Mouse (Mus musculus) testis, adult 2 months (tissue): ENCODE data around the gene Elof1. TPM values are rescaled to one million over a fixed set of nuclear protein-coding genes. Genes with fewer than 3 reads are reported as not detected.
"Not testable (repeated sequence)": the region's sequence is repeated elsewhere in the genome, so short reads cannot be mapped to it uniquely, and the experiment has no call there.

Experiments
- H3K27ac ChIP-seq: fragments of 200-500 bp; 2 replicates; pipeline ENCODE4 v1.5.1; 2012; ENCODE audit warnings: low read depth, low read length; ENCODE audit not compliant: control insufficient read depth, insufficient read depth
- H3K27me3 ChIP-seq: fragments of 200-500 bp; 2 replicates; pipeline ENCODE4 v1.6.1; 2012; ENCODE audit warnings: mild to moderate bottlenecking, low read length, moderate library complexity; ENCODE audit not compliant: control insufficient read depth, insufficient read depth
- H3K36me3 ChIP-seq: fragments of 200-500 bp; 2 replicates; pipeline ENCODE4 v1.6.1; 2012; ENCODE audit warnings: mild to moderate bottlenecking, low read length; ENCODE audit not compliant: control insufficient read depth, insufficient read depth
- H3K4me1 ChIP-seq: fragments of 200-500 bp; 2 replicates; pipeline ENCODE4 v1.6.1; 2012; ENCODE audit warnings: low read length; ENCODE audit not compliant: control insufficient read depth, insufficient read depth
- H3K4me3 ChIP-seq: fragments of 200-500 bp; 2 replicates; pipeline ENCODE4 v1.5.1; 2012; ENCODE audit warnings: low read depth, mild to moderate bottlenecking, low read length, moderate library complexity, mixed read lengths; ENCODE audit not compliant: control insufficient read depth
- CTCF ChIP-seq: fragments of 200-500 bp; IDR thresholded peaks from 2 replicates; pipeline ENCODE4 v1.5.1; 2012; ENCODE audit warnings: low read depth, mild to moderate bottlenecking, inconsistent platforms, low read length, moderate library complexity; ENCODE audit not compliant: control insufficient read depth, insufficient read depth, insufficient replicate concordance
- POLR2A ChIP-seq: fragments of 200-500 bp; IDR thresholded peaks from 2 replicates; pipeline ENCODE4 v1.6.1; 2012; ENCODE audit warnings: low read depth, mild to moderate bottlenecking, inconsistent platforms, low read length, moderate library complexity; ENCODE audit not compliant: control insufficient read depth
- polyA plus RNA-seq: library from polyadenylated mRNA; depleted of rRNA; stranded (reverse); fragments of >200 nt; gene quantifications from 2 replicates; pipeline ENCODE4 v1.2.3, GENCODE M21; 2012

The Elof1 gene
- polyA plus RNA-seq, 1 experiment = 1,299 TPM

DNA sequence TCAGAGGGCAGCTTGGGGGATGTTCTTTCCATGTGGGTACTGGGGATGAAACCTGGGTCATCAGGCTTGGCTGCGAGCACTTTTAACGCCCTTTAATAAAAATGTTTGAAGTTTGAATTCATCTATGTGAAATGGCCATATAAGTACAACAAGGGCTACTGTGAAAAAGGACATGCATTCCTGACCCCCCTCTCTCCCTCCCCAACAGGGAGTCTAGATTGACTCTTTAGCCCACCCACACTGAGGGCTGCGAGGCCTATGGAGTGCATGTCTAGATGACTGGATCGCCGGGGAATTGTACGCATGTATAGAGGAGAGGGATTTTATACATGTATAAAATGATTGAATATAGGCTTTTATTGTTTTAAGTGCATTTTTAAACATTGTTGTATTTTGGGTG, 31.0 kb downstream of the Elof1 start:
- no peaks in the 10 kb centered on the region for H3K27me3 ChIP-seq
- TF ChIP-seq CTCF (no peak), POLR2A (no peak)
- H3K36me3 ChIP-seq = no peaks in the 10 kb centered on the region
- peak overlapping the region; percentile 98 for H3K27ac ChIP-seq
- peaks cover 8% of the 10 kb centered on the region for H3K4me1 ChIP-seq
- H3K4me3 ChIP-seq = peak overlapping the region; percentile 99

DNA sequence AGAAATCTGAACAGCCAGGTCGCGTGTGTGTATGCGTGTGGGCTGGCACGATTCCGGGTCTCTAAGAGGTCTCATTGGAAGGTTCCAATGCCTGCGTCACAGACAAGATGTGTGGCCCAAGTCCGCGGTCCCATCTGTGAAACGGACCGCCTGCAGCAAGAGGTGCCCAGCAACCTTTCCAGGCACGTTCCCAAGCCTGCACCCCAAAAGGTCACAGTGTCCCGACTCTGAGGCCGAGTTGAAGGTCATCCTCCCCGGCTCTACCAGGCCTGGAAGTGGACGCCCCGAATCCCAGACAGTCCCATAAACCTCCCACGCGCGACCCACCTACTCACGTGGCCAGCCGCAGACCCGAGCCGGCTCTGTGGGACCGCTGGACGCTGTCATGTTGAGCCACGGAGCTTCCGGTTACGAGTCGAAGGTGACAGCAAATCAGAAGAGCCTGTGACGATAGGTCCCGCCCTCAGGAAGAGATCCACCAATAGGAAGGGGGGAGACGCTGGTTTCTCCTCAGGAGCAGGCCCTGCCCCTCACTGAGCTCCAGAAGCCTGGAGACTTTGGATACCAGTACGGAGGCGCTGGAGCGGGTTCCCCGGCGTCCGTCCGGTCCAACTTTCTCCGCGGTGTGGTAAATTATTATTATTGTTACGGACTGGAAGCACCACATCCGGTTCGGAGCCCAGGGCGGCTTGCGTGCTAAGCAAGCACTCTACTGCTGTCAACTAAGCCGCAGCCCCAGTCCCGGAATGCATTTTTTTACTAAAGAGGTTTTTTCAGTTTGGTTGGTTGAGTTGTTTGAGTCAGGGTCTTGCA, 31.7 kb downstream of the Elof1 start, which contains the start of gene Ecsit:
TSS of gene Ecsit (minus strand) at position 417 of the 813 bp plus-strand sequence.
- peak; percentile 68 for TF ChIP-seq POLR2A
- TF ChIP-seq CTCF = no peak
- peaks cover 8% of the 10 kb centered on the region for H3K4me1 ChIP-seq
- H3K27me3 ChIP-seq = no peaks in the 10 kb centered on the region
- peak within 1 kb of the TSS; percentile 99 for H3K4me3 ChIP-seq
- H3K27ac ChIP-seq = peak within 1 kb of the TSS; percentile 98
- peaks cover under 1% of the 10 kb centered on the region; the same call in 1 of the 2 replicates for H3K36me3 ChIP-seq

DNA sequence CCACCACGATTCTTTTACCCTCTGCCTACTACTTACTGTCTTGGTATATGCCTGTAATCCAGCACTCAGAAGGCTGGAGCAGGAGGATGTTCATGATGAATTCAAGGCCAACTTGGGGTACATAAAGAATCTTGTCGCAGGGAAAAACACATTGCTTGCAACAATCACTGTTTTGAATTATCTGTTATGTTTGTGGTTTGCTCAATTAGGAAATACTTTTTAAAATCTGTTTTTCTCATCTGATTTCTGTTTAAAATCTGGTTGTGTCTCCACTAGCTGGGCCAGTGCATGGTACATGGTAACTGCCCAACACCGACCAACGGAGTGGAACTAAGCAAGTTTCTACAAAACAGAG, 32.3 kb downstream of the Elof1 start:
- Histone ChIP-seq H3K36me3 (peaks cover 1% of the 10 kb centered on the region; the same call in 1 of the 2 replicates), H3K27me3 (no peaks in the 10 kb centered on the region), H3K4me1 (peaks cover 8% of the 10 kb centered on the region), H3K4me3 (peak overlapping the region; percentile 99), H3K27ac (peak overlapping the region; percentile 98)
- no peak for TF ChIP-seq POLR2A
- TF ChIP-seq CTCF = no peak

DNA sequence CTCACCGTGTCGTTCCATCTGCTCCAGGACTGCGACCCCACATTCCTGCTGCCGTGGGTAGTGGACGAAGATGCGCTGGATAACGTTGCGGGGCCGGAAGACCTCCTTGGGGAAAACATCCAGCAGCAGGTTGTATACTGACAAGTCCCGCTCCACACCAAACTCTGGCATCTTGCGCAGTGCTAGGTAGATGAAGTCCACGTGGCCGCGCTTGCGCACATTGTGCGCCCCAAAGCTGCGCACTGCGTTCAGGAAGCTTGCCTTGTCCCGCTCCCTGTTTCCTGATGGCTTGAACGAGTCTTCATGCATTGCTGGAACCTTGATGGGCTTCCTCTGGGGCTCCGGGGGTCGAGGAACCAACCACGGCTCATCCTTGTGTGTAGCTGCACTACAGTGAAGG, 40.7 kb downstream of the Elof1 start:
- Histone ChIP-seq H3K27ac (no peak overlapping the region), H3K36me3 (peaks cover 1% of the 10 kb centered on the region; the same call in 1 of the 2 replicates), H3K4me1 (no peaks in the 10 kb centered on the region; the same call in 1 of the 2 replicates), H3K27me3 (no peaks in the 10 kb centered on the region), H3K4me3 (no peak overlapping the region)
- TF ChIP-seq POLR2A (no peak), CTCF (no peak)

DNA sequence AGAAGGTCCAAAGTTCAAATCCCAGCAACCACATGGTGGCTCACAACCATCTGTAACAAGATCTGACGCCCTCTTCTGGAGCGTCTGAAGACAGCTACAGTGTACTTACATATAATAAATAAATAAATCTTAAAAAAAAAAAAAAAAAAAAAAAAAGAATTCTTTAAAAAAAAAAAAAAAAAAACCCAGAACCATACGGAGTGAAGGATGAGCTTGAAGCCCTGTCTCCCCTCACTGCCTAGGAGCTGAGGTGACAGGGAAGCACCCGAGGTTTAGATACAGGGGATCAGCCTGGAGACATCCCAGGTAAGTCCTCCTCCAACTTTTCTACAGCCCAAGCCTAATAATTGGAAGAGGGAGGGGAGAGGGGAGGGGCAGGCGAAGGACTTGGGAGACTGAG, 41.2 kb downstream of the Elof1 start:
- H3K27me3 ChIP-seq, H3K4me3 ChIP-seq, H3K27ac ChIP-seq, H3K4me1 ChIP-seq, H3K36me3 ChIP-seq: not testable (repeated sequence)

DNA sequence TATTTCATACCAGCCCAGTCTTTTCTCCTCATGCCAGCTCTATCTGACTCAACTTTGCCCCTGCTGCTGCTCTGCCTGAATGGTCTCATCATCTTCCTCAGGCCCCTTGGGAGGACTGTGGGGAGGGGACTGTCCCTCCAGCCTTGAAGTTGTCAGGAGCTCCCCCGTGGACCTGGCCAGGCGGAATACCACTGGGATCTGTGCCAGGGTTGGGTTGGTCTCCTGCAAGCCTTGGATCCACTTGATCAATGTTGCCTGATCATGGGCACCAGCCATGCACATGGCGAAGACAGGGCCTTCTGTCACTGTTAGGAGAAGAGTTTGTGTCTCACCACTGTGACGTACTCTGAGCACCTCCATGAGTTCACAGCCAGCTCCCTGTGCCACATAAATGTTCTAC, 44.7 kb downstream of the Elof1 start:
- Histone ChIP-seq H3K36me3 (no peaks in the 10 kb centered on the region; the same call in none of the 2 replicates), H3K4me1 (peaks cover 4% of the 10 kb centered on the region), H3K27me3 (no peaks in the 10 kb centered on the region), H3K27ac (no peak overlapping the region), H3K4me3 (peak overlapping the region; percentile 31)
- TF ChIP-seq POLR2A (no peak), CTCF (no peak)

DNA sequence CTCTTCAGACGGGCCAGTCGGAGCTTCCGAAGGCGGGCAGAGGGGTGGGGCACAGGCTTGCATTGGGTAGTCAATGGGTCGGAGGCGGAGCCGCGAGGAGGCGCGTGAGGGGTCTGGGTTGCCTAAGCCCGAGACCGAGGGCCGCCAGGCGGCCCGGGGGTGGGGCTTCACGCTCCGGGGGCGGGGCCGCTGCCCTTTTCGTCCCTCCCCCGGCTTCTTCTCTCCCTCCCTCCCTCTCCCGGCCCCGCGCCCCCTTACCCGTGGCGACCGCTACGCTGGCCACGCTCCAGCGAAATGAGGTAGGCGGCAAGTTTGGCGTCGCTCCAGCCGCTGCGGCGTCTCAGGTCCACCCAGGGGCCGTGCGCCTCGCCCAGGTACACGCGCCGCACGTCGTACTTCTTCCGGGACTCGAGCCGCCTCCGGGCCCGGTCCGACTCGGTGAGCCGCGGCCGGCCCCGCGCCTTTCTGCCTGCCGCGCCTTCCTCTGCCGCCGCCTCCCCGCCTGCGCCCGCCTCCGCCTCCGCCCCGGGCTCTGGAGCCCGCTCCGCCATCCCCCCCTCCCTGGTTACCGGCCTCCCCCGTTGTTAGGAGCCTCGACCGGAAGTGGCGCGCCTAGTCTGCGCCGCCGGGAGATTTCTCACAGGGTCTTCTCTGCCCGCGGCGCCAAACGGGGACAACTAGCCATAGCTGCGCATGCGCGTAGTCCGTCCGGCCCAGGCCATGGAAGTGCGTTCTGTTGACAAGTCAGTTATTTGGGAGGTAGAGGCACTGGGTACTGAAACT, 46.0 kb downstream of the Elof1 start, which contains the start of the genes Gm49318 and Zfp653:
TSS of gene Gm49318 (minus strand) at position 469 of the 783 bp plus-strand sequence.
TSS of gene Zfp653 (minus strand) at position 586 of the 783 bp plus-strand sequence.
- peak within 1 kb of the TSS; percentile 76 for H3K27ac ChIP-seq
- no peaks in the 10 kb centered on the region for H3K27me3 ChIP-seq
- no peak for TF ChIP-seq CTCF
- TF ChIP-seq POLR2A = peak; percentile 86; the same call in 1 of the 2 replicates
- peak within 1 kb of the TSS; percentile 83 for H3K4me3 ChIP-seq
- no peaks in the 10 kb centered on the region; the same call in none of the 2 replicates for H3K36me3 ChIP-seq
- H3K4me1 ChIP-seq = peaks cover 4% of the 10 kb centered on the region
